Mouse (Mus musculus): ENCODE measurements around the gene 9430015G10Rik. TPM values are rescaled to one million over a fixed set of nuclear protein-coding genes. Genes with fewer than 3 reads are reported as not detected.
"Not testable (repeated sequence)": the region's sequence is repeated elsewhere in the genome, so short reads cannot be mapped to it uniquely, and the experiment has no call there.

Gene 9430015G10Rik
- total RNA-seq, 1 experiment from 2014 or later, result 13.5 TPM

DNA sequence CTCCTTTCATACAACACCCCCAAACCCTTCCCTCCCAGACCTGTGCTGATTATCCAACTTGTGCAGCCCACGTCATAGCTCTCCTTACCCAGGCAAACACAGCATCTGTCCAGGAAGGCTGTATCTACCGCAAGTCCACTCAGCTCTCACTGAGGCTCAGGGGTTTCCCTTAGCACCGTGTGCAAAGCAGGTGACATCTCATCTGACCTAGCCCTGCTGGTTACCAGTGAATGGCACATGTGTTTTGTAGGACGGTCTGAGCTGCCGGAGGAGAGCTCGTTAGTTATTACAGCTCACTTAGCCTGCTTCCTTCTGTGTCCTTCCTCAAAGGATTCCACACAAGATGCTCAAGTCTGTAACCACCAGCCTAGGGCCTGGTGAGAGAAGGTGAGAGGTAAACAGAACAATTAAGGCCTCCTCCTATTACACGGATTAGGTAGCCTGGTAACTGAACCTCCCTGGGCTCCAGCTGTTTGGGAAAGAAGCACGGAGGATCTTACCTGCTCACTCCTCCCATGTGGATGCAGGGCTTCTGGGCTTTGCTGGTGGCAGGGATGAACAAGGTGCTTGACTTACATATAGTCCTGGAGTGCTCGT lies 11.9 kb upstream of the 9430015G10Rik start:
- DNase-seq, result no peak

DNA sequence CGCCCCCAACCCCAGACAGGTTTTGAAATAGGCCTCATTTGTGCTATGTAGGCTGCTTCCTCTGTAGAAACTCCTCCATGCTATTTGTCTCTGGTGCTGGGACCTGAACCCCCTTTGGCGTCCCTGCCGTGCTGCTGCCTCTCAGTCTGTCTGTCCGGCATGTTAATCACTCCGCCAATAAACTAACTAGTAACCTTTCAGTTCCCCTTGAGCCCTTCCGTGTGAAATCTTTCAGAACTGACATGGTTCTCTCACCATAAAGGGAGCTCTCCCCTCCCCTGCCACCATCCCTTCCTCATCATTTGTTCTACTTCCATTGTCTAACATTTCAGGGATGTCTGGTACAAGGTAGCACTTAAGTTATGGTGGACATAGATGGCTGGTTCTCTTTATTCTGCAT lies 10.4 kb upstream of the 9430015G10Rik start:
- no peak for DNase-seq

DNA sequence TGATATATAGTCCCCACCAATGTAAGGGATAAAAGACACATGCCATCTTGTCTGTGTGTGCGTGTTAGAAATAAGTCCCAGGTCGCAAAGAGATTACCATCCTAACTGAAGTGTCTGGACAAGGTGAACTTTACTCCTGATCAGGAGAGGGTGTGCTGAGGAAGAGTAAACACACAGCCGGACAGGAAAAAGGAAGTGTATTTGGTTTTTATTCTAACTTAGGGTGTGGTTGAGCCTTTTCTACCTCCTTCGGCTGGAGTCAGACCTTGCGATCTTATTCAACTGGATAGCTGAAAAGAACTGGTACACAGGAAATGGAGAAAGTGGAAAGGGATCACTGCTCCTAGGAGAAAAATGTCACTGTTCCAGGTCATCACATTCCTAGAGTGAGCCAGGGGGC lies 9.3 kb upstream of the 9430015G10Rik start:
- no peak for DNase-seq

DNA sequence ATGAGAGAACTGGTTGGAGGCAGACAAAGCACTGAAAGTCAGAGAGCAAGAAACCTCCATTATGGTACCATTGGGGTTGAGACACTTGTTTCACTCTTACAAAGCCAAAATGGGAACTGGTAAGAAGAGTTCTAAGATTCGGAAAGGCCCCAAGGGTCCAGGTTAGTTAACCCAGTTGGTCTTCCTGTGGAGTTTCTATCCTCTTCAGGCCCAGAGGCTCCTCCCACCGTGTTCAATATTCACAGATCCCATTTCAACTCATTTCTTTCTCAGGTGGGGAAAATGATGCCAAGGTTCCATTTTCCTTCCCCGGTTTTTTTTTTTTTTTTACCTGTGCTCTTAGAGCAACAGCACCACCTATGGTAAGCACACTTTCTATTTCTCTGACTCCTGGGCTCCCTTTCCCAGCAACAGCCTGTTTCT lies 8.3 kb upstream of the 9430015G10Rik start:
- DNase-seq, result no peak

DNA sequence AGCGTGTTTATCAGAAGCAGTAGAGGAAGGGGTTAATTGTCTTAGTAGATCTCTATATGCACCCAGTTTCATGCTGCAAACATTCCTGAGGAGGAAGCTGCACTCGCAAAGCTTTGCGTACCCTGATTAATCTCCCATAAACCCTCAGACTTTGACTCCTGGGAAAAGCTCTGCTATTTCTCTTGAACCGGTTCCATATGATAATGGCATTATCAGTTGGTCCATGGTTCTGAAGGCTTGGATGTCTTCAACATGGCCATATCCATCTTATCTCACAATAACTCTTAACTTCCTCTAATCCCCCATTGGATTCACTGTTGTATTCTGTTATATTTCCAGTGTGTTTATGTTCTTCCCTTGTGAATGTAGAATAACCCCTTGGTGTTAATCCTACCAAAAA lies 6.4 kb upstream of the 9430015G10Rik start:
- DNase-seq, result no peak

DNA sequence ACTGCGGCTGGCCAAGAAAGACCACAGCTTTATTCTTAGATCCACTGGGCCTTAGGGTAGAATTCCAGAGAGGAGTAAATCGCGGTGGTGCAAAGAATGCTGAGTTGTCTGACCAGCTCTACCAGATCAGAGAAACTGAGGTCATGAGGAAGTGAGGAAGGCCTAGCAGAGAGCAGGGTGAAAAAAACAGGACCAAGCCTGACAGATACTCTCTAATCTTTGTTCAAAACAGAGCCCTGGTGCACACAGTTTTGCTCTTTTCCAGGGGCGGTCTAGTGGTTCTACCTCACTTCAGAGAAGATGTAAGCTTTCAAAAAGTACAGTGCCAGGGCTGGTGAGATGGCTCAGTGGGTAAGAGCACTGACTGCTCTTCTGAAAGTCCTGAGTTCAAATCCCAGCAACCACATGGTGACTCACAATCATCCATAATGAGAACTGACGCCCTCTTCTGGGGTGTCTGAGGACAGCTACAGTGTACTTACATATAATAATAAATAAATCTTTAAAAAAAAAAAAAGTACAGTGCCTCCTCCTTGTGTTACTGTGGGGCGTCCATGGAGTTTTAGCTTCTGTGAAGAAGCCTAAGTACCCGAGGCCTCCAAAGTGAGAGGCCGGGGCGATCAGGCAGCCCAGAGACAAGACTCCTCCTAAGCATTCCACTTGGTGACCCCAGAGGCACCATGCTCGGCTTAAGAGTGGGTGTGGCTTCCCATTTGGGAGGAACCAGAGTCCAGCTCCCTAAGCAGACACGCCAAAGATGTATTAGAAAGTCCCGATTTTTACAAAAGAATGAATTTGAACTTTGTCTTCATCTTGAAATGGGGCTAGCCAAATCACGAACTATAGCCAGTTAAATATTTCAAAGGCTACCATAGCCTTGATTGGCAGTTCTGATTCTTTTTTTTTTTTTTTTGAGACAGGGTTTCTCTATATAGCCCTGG lies 906 bp upstream of the 9430015G10Rik start:
- peak; percentile 37 for DNase-seq

DNA sequence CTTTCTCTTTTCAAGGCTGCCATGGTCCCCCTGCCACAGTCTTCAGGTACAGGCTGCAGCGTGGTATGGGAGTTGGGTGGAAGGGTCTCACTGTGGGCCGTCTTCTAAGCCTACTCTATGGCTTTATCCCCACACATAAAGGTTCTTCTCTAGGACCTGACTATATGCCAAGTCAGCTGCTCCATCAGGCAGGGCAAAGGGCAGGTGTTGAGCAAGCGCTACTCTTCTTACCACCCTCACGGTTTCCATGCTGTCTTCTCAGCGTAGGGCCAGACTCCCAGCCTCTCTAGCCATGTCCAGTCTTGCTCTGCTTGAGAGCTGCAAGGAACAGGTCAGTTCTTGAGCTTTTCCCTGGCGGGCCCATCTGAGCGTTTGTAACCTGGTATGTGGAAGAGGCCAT lies 14.3 kb downstream of the 9430015G10Rik start:
- DNase-seq, result no peak

DNA sequence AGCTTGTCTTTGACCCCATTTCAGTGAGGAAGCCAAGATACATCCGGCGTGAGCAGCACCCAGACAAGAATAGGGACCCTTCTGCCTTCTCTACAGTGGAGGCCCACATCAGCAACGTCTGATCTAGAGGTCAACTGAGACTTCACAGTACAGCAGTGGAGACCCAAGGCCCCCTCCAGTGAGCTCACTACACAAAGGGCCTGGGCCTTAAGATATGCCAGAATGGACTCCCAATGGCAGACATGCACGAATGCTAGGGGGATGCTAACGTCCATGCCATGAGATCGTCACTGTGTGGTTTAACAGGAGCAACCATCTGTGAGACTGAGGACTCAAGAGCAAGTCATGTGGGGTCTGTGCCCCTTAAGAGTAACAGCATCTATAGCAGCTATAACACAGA lies 15.6 kb downstream of the 9430015G10Rik start:
- no peak for DNase-seq

DNA sequence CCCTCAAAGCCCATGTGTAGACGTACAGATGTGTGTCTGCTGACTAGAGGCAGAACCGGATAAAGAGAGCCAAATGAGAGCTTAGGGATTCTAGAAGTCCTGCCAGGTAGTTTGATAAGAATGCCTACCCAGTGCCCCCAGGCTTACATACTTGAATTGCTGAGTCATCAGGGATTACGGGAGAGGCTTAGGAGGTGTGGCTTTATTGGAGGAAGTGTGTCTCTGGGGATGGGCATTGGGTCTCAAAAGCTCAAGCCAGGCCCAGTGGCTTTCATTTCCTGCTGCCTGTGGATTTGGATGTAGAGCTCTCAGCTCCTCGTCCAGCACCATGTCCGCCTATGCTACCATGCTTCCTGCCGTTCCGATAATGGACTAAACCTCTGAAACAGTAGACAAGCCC lies 17.1 kb downstream of the 9430015G10Rik start:
- no peak for DNase-seq

DNA sequence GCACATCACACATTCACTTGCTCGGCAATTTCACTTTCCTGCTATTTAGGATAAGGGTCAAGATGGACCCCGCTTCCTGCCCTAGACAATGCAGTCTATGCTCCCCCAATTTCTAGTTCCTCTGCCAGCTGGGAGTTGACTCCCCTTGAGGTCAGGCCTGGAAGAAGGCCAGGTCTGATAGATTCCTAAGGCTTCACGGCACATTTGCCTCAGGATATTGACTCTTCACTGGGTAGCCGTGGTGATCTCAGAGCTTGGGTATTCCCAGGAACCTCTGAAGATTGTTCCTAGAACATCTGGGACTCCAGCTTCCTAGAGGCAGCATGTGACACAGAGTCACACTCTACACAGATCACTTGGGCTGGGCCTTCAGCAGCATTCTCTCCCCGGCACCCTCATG lies 19.0 kb downstream of the 9430015G10Rik start:
- no peak for DNase-seq

DNA sequence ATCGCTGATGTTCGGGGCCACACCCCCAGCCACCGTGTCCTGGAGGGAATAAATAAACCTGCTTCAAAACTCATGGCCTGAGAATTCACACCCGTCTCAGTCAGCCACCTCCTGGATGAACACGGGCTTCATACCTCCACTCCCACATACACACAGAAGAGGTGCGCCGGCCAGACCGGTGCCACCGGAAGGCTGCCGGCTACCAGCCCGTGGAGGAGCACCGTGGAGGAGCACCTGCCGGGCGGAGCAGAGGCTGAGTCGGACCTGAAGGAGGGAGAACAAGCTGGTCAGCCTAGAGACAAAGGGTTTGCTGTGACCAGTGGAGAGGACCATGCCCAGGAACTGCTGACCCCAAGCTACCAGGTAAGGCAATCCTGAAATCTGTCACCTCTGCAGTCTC lies 20.7 kb downstream of the 9430015G10Rik start, which contains the start of gene Rnf223:
Gene Rnf223 (plus strand): TSS at position 78 of the 400 bp plus-strand sequence.
- no peak for DNase-seq

DNA sequence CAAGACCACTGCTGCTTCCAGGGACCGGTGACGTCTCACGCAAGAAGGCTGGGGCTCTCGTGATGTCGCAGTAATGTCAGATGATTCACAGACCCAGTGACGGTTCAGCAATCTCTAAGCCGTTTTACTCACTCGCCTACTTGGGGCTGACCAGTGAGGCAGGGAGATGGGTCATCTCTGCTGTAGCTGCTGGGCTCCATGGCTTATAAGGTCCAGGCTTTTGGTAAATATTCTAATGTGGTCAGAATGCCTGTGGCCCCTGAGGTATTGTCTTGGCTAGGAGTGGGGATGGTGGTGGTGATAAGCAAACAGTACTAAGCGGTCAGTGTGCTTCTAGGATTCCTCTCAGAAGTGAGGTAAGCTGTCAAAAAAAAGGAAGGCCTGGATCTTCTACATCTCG lies 21.2 kb downstream of the 9430015G10Rik start:
- no peak for DNase-seq

DNA sequence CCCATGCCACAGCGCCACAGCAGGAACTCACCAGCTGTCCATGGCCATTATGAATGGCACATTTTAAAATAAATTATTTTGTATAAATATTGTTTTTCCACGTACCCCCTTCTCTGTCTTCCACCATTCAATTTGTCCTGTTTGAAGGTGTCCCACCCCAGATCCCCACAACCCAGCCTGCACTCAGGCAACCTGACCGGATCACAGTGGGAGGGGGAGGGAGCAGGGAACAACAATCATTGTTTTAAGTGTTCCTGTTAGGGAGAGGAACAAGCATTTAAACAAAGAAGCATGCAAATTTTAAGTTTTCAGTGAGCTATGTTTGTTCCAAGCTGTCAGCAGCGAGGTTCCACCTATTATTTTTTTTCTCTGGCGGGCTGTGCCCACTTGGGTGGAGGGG lies 23.6 kb downstream of the 9430015G10Rik start:
- no peak for DNase-seq

DNA sequence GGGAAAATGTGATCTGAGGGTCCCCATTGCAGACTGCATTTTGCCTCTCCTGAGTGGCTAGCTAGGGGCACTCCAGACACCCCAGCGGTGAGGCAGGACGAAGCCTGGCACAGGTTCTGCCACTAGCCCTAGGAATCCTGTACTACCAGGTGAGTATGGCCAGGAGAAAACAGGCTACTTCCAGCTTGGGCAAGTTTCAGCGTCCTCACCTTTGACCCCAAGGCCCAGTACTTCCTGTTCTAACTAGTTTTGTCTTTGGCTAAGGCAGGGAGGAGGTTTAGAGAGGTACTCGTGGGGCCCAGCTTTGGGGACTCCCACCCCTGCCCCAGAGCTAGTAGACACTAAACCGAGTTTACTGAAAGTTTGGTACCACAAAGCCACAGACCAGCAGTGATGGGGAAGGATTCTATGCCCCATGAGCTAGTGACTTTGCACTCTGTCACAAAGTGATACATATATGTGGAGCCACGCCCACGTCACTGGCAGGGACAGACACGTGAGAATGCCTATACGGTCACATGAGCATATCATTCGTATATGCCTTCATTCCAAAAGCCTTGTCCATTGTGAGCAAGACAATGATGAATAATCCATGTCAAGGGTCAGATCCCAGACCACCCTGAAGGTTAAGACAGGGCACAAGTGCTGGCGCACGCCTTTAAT lies 24.3 kb downstream of the 9430015G10Rik start:
- DNase-seq, result no peak

DNA sequence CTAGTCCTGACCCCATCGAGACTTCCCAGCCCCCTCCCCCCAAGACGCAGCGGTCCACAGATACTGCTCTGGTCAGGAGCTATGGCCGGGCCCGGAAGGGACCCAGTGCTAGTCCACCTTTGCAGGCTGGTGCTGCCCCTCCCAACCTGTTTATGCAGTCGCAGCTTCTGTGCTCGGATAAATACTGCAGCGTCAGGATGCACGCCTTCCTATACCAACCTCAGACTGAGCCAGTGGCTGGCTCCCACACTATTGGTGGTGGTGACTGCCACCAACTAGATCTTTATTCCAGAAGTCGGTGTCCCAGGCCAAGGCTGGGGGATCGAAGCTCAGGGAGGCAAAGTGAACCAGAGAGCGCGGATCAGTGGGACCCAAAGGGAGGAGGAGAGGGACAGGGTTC lies 25.3 kb downstream of the 9430015G10Rik start:
- DNase-seq, result no peak

DNA sequence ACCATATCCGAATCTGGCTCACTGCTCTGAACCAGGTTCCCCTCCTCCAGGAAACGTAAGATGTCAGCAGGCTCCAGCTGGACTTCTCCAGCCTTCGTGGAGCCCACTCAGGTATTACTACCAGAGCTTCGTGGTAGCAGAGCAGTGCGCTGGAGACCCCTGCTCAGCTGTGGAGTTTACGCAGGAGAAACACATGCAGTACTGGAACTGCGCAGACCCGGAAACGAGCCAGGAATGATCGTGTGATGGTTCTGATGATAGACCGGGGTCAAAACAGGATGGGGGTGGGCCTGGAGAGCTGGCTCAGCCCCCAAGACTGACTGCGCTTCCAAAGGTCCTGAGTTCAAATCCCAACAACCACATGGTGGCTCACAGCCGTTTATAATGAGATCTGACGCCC lies 26.0 kb downstream of the 9430015G10Rik start:
- no peak for DNase-seq

DNA sequence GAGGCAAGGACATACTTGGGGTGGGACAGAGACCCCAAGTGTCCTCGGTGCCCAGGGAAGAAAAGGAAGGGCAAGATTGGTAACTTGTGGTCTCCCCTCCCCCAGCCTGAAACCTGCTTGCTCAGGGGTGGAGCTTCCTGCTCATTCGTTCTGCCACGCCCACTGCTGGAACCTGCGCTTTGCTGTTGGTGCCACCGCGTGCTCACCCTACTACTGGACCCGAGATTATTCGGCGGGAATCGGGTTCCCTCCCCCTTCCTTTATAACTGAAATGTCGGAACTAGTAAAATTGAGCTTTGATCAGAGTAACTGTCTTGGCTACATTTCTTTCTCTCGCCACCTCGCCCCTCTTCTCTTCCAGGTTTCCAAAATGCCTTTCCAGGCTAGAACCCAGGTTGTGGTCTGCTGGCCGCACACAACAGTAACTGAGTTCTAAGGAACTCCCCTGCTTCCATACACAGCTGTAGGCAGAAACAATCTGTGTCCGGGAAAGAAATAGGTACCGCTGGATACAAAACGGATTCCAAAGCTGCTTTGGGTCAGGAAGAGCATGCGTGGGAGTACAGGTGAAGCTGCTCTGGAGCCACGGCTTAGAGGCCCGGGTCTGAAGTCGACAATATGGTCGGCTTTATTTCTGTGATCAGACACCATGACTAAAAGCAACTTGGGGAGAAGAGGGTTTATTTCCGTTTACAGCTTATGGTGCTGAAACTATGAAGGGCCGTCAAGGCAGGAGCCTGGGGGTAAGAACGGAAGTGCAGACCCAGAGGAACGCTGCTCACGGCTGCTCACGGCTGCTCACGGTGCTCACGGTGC lies 26.7 kb downstream of the 9430015G10Rik start:
- DNase-seq, result no peak

DNA sequence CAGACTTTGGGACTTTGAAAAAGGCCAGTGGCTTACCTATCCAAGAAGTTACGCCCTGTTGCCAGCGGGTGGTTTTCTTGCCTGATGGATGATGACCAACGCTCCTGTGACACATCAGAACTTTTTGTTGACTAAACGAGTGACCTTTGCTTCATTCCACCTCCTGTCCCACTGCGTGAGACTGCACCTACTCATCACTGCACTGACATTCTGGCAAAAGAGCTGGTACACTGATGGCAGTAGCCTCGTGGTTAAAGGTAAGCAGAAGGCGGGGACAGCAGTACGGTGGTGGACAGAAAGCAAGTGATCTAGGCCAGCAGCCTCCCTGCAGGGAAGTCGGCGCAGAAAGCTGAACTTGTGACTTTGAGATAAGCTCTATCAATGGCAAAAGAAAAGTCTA lies 41.1 kb downstream of the 9430015G10Rik start:
- not testable (repeated sequence) for DNase-seq

DNA sequence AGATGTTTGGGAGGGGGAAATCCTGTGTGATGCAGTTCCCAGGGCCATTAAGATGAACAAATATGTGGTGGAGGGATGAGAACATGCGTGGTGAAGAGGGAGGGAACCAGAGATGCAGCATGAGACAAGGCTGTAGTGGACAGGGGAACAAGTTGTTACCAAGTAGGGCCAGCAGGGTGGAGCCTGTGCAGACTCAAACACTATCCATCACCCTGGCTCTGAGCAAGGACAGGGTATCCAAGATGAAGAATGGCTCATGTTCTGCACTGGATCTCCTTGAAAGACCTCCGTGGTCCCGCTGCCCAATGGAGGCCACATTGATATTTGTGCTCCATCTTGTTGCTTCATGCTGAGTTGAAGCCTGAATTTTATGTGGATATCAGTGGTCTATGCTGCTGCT lies 45.0 kb downstream of the 9430015G10Rik start:
- DNase-seq, result no peak

DNA sequence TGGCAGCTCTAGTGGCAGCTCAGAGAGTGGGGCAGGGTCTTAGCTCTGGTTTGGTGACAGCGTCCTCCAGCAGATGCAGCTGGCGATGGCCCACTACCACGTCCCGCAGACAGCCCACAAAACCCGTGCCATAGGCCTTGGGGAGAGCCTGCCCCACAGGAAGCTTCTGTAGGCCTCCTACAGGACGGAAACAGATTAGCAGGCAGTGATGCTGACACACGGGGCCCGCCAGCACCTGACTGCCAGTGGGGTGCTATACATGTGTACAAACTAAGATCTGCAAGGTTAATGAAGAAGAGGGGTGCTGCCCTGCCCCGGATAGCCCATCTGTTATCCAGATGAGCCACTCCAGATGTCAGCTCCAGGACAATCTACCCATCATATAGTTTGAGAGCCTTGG lies 56.7 kb downstream of the 9430015G10Rik start:
- no peak for DNase-seq

DNA sequence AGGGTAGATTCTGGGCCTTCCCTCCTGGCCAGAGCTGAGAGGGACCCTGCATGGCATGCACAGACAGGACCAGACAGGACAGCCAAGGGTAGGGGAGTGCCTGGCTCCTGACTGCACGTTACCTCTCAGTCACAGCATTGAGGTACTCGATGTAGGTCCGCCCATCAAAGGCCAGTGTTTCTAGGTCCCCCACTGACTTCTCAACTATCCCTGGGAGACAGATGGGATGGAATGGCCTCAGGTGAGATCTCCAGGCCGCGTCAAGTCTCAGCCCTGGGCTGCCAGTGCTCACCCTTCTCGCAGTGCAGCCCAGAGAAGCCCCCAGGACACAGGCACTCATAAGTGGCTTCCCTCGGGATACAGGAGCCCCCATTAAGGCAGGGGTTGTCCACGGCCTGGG lies 58.8 kb downstream of the 9430015G10Rik start:
- no peak for DNase-seq

DNA sequence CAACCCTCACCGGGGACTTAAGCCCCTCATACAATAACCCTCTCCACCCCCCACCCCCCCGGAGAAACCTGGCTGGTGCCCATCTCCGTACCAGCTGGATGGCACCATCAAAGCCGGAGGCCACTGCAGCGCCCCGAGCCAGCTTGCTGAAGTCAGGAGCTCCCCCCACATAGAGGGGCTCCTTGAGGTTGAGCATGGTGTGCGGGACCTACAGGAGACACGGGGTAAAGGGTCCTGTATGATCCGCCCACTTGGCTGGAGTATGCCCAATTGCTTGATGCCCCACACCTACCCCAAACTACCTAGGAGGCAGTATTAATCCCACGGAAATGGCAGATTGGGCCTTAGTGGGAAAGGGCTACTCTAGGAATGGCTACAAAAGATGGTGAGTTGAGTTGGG lies 59.3 kb downstream of the 9430015G10Rik start:
- DNase-seq, result no peak
